Mouse (Mus musculus) cerebellum, postnatal 36 days (tissue): Measurements from ENCODE around the gene Cars2.
"Not testable (repeated sequence)": the region's sequence is repeated elsewhere in the genome, so short reads cannot be mapped to it uniquely, and the experiment has no call there.

Experiments
- DNase-seq, 2 experiments: peaks; one replicate each; pipeline ENCODE4 v3.0.0; 2021 to 2022; ENCODE audit warnings: mixed read lengths in 2 of 2

The Cars2 gene

GRCm38 (mm10) chr8:11471309-11471708 is 79.3 kb downstream of the Cars2 start:
- DNase-seq, result no peak

GRCm38 (mm10) chr8:11470694-11471093 is 79.9 kb downstream of the Cars2 start:
- DNase-seq, result no peak

DNA sequence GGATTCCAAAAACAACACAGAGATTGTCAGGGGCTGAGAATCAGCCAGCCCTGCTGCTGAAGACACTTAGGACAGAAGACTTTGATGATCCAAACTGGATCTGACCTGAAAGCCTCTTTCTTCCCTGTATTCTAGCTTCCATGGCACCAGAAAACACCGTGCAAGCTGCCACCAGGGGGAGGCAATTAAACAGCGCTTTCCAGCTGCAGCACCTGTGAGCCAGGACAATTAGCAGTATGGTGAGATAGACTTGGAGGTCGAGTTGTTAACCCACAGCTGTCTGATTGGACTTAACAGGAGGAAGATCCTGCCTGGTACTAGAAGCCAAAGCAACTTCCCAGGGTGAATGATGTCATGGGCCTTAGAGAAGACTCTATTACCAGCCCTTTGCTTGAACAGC is 81.5 kb downstream of the Cars2 start:
- no peak for DNase-seq

GRCm38 (mm10) chr8:11466528-11466927 is 84.1 kb downstream of the Cars2 start:
- not testable (repeated sequence) for DNase-seq

GRCm38 (mm10) chr8:11465619-11466018 is 85.0 kb downstream of the Cars2 start:
- no peak for DNase-seq

- no peak for DNase-seq
These were observed 85.9 kb downstream of the Cars2 start for GRCm38 (mm10) chr8:11464707-11464964.
